Mouse (Mus musculus): Measurements from ENCODE around the gene Olfr547. TPM values are rescaled to one million over a fixed set of nuclear protein-coding genes. Genes with fewer than 3 reads are reported as not detected.

Olfr547 gene
- polyA plus RNA-seq, 1 experiment from 2014 or later: not detected

- Histone ChIP-seq H3K36me3 (ENCODE audit: control insufficient read depth, insufficient read depth, low read length) (no peaks in the 10 kb centered on the region), H3K9me3 (ENCODE audit: control insufficient read depth, low read length) (no peaks in the 10 kb centered on the region), H3K4me3 (ENCODE audit: low read depth, low read length) (no peak overlapping the region), H3K27ac (ENCODE audit: low read depth, low read length) (no peak overlapping the region), H3K27me3 (replicated peaks; ENCODE audit: control insufficient read depth, insufficient read depth, low read length) (peaks cover 6% of the 10 kb centered on the region; the same call in 1 of the 2 replicates), H3K4me1 (replicated peaks; ENCODE audit: control insufficient read depth, insufficient read depth, low read length) (no peaks in the 10 kb centered on the region; the same call in none of the 2 replicates), H3K9ac (ENCODE audit: low read depth, low read length) (no peak overlapping the region), H3K4me2 (no peak overlapping the region)
- 87% methylated on average over 6 of the region's 6 CpGs for WGBS
- ATAC-seq (replicated peaks; ENCODE audit: low FRiP score): no peak
- DNase-seq (ENCODE audit: low spot score): no peak
Measured at GRCm38 (mm10) chr7:102508666-102509065, 25.9 kb upstream of the Olfr547 start.

- no peak for DNase-seq (ENCODE audit: low spot score)
- 78% methylated on average over 7 of the region's 7 CpGs for WGBS
- no peak overlapping the region for H3K9ac ChIP-seq (ENCODE audit: low read depth, low read length)
- no peak overlapping the region for H3K4me3 ChIP-seq (ENCODE audit: low read depth, low read length)
- peaks cover 6% of the 10 kb centered on the region; the same call in 1 of the 2 replicates for H3K27me3 ChIP-seq (replicated peaks; ENCODE audit: control insufficient read depth, insufficient read depth, low read length)
- no peak overlapping the region for H3K27ac ChIP-seq (ENCODE audit: low read depth, low read length)
- no peak overlapping the region for H3K4me2 ChIP-seq
- ATAC-seq (replicated peaks; ENCODE audit: low FRiP score): no peak
- H3K4me1 ChIP-seq (replicated peaks; ENCODE audit: control insufficient read depth, insufficient read depth, low read length): no peaks in the 10 kb centered on the region; the same call in none of the 2 replicates
- H3K36me3 ChIP-seq (ENCODE audit: control insufficient read depth, insufficient read depth, low read length): no peaks in the 10 kb centered on the region
- H3K9me3 ChIP-seq (ENCODE audit: control insufficient read depth, low read length): no peaks in the 10 kb centered on the region
Measured at GRCm38 (mm10) chr7:102509726-102510125, 24.8 kb upstream of the Olfr547 start.

GRCm38 (mm10) chr7:102511927-102512326 lies 22.6 kb upstream of the Olfr547 start:
- Histone ChIP-seq H3K27me3 (replicated peaks; ENCODE audit: control insufficient read depth, insufficient read depth, low read length) (peaks cover 6% of the 10 kb centered on the region), H3K4me1 (replicated peaks; ENCODE audit: control insufficient read depth, insufficient read depth, low read length) (no peaks in the 10 kb centered on the region; the same call in none of the 2 replicates), H3K9me3 (ENCODE audit: control insufficient read depth, low read length) (no peaks in the 10 kb centered on the region), H3K27ac (ENCODE audit: low read depth, low read length) (no peak overlapping the region), H3K36me3 (ENCODE audit: control insufficient read depth, insufficient read depth, low read length) (no peaks in the 10 kb centered on the region), H3K4me3 (ENCODE audit: low read depth, low read length) (no peak overlapping the region), H3K9ac (ENCODE audit: low read depth, low read length) (no peak overlapping the region), H3K4me2 (no peak overlapping the region)
- DNase-seq (ENCODE audit: low spot score): no peak
- no peak for ATAC-seq (replicated peaks; ENCODE audit: low FRiP score)
- 82% methylated on average over 10 of the region's 10 CpGs for WGBS

- H3K36me3 ChIP-seq (ENCODE audit: control insufficient read depth, insufficient read depth, low read length): no peaks in the 10 kb centered on the region
- H3K27ac ChIP-seq (ENCODE audit: low read depth, low read length): no peak overlapping the region
- ATAC-seq (replicated peaks; ENCODE audit: low FRiP score): peak; percentile 87
- H3K4me3 ChIP-seq (ENCODE audit: low read depth, low read length): peak overlapping the region; percentile 48
- peaks cover 6% of the 10 kb centered on the region for H3K27me3 ChIP-seq (replicated peaks; ENCODE audit: control insufficient read depth, insufficient read depth, low read length)
- H3K4me1 ChIP-seq (replicated peaks; ENCODE audit: control insufficient read depth, insufficient read depth, low read length): no peaks in the 10 kb centered on the region; the same call in none of the 2 replicates
- WGBS: 1% methylated on average over 54 of the region's 54 CpGs
- H3K9me3 ChIP-seq (ENCODE audit: control insufficient read depth, low read length): no peaks in the 10 kb centered on the region
- peak overlapping the region; percentile 82 for H3K4me2 ChIP-seq
- DNase-seq (ENCODE audit: low spot score): peak; percentile 88
- H3K9ac ChIP-seq (ENCODE audit: low read depth, low read length): peak overlapping the region; percentile 59
Measured at GRCm38 (mm10) chr7:102512814-102513435, 21.6 kb upstream of the Olfr547 start.

- ATAC-seq (replicated peaks; ENCODE audit: low FRiP score) (no peak), DNase-seq (ENCODE audit: low spot score) (no peak)
- Histone ChIP-seq H3K27me3 (replicated peaks; ENCODE audit: control insufficient read depth, insufficient read depth, low read length) (peaks cover 6% of the 10 kb centered on the region), H3K4me2 (no peak overlapping the region), H3K9ac (ENCODE audit: low read depth, low read length) (no peak overlapping the region), H3K4me3 (ENCODE audit: low read depth, low read length) (no peak overlapping the region), H3K9me3 (ENCODE audit: control insufficient read depth, low read length) (no peaks in the 10 kb centered on the region), H3K4me1 (replicated peaks; ENCODE audit: control insufficient read depth, insufficient read depth, low read length) (no peaks in the 10 kb centered on the region; the same call in none of the 2 replicates), H3K36me3 (ENCODE audit: control insufficient read depth, insufficient read depth, low read length) (no peaks in the 10 kb centered on the region), H3K27ac (ENCODE audit: low read depth, low read length) (no peak overlapping the region)
- WGBS: 27% methylated on average over 4 of the region's 4 CpGs
Measured at GRCm38 (mm10) chr7:102514144-102514543, 20.4 kb upstream of the Olfr547 start.

GRCm38 (mm10) chr7:102516261-102517050 lies 18.1 kb upstream of the Olfr547 start:
- Histone ChIP-seq H3K27me3 (replicated peaks; ENCODE audit: control insufficient read depth, insufficient read depth, low read length) (peaks cover 6% of the 10 kb centered on the region), H3K4me1 (replicated peaks; ENCODE audit: control insufficient read depth, insufficient read depth, low read length) (no peaks in the 10 kb centered on the region; the same call in none of the 2 replicates), H3K27ac (ENCODE audit: low read depth, low read length) (no peak overlapping the region), H3K9ac (ENCODE audit: low read depth, low read length) (no peak overlapping the region), H3K9me3 (ENCODE audit: control insufficient read depth, low read length) (no peaks in the 10 kb centered on the region), H3K4me3 (ENCODE audit: low read depth, low read length) (no peak overlapping the region), H3K36me3 (ENCODE audit: control insufficient read depth, insufficient read depth, low read length) (no peaks in the 10 kb centered on the region), H3K4me2 (no peak overlapping the region)
- DNase-seq (ENCODE audit: low spot score): no peak
- ATAC-seq (replicated peaks; ENCODE audit: low FRiP score): 0 out of 2 replicates have a peak, but pooled peaks have one; percentile 11
- WGBS: 66% methylated on average over 10 of the region's 10 CpGs

GRCm38 (mm10) chr7:102517051-102517335 lies 17.6 kb upstream of the Olfr547 start:
- H3K4me2 ChIP-seq: no peak overlapping the region
- DNase-seq (ENCODE audit: low spot score) (no peak), ATAC-seq (replicated peaks; ENCODE audit: low FRiP score) (no peak)
- H3K4me3 ChIP-seq (ENCODE audit: low read depth, low read length): no peak overlapping the region
- H3K9me3 ChIP-seq (ENCODE audit: control insufficient read depth, low read length): no peaks in the 10 kb centered on the region
- H3K36me3 ChIP-seq (ENCODE audit: control insufficient read depth, insufficient read depth, low read length): no peaks in the 10 kb centered on the region
- H3K4me1 ChIP-seq (replicated peaks; ENCODE audit: control insufficient read depth, insufficient read depth, low read length): no peaks in the 10 kb centered on the region; the same call in none of the 2 replicates
- H3K27ac ChIP-seq (ENCODE audit: low read depth, low read length): no peak overlapping the region
- H3K9ac ChIP-seq (ENCODE audit: low read depth, low read length): no peak overlapping the region
- 77% methylated on average over 2 of the region's 2 CpGs for WGBS
- H3K27me3 ChIP-seq (replicated peaks; ENCODE audit: control insufficient read depth, insufficient read depth, low read length): peaks cover 3% of the 10 kb centered on the region; the same call in 1 of the 2 replicates

- Histone ChIP-seq H3K36me3 (ENCODE audit: control insufficient read depth, insufficient read depth, low read length) (no peaks in the 10 kb centered on the region), H3K4me2 (no peak overlapping the region), H3K4me1 (replicated peaks; ENCODE audit: control insufficient read depth, insufficient read depth, low read length) (no peaks in the 10 kb centered on the region), H3K27ac (ENCODE audit: low read depth, low read length) (no peak overlapping the region), H3K9ac (ENCODE audit: low read depth, low read length) (no peak overlapping the region), H3K9me3 (ENCODE audit: control insufficient read depth, low read length) (no peaks in the 10 kb centered on the region), H3K4me3 (ENCODE audit: low read depth, low read length) (no peak overlapping the region), H3K27me3 (replicated peaks; ENCODE audit: control insufficient read depth, insufficient read depth, low read length) (no peaks in the 10 kb centered on the region)
- DNase-seq (ENCODE audit: low spot score) (no peak), ATAC-seq (replicated peaks; ENCODE audit: low FRiP score) (no peak)
- 77% methylated on average over 1 of the region's 1 CpGs for WGBS
Measured at GRCm38 (mm10) chr7:102529052-102529451, 5.5 kb upstream of the Olfr547 start.
